Mouse (Mus musculus) liver, postnatal 0 days (tissue): ENCODE measurements around the gene Dctn2. TPM values are rescaled to one million over a fixed set of nuclear protein-coding genes. Genes with fewer than 3 reads are reported as not detected.

ENCODE experiments used
- ATAC-seq: fragments of 200-750 bp; cut with Nextera tagmentation; 2 replicates; pipeline ENCODE4 v1.8.0; 2017; ENCODE audit warnings: mild to moderate bottlenecking, moderate library complexity
- DNase-seq: peaks from one replicate; pipeline ENCODE4 v3.0.0-alpha.2; 2016
- H3K27ac ChIP-seq: fragments of 300-500 bp; sonication (generic); 2 replicates; pipeline ENCODE4 v1.5.1; 2014; ENCODE audit warnings: antibody characterized with exemption, moderate library complexity, mild to moderate bottlenecking, low read depth
- H3K27me3 ChIP-seq: fragments of 300-500 bp; sonication (generic); 2 replicates; pipeline ENCODE4 v1.6.1; 2014; ENCODE audit warnings: low read length, control low read depth, mixed read lengths; ENCODE audit not compliant: insufficient read depth
- H3K36me3 ChIP-seq: fragments of 300-500 bp; sonication (generic); replicated peaks from 2 replicates; pipeline ENCODE4 v1.6.1; 2014; ENCODE audit warnings: mild to moderate bottlenecking, control low read depth, low read length, moderate library complexity, mixed read lengths; ENCODE audit not compliant: insufficient read depth
- H3K4me1 ChIP-seq: fragments of 300-500 bp; sonication (generic); 2 replicates; pipeline ENCODE4 v1.6.1; 2014; ENCODE audit warnings: antibody characterized with exemption, mild to moderate bottlenecking, control low read depth; ENCODE audit not compliant: insufficient read depth
- H3K4me2 ChIP-seq: fragments of 300-500 bp; sonication (generic); 2 replicates; pipeline ENCODE4 v1.6.1; 2014; ENCODE audit warnings: low read depth, mild to moderate bottlenecking, low read length, moderate library complexity, mixed read lengths
- H3K4me3 ChIP-seq: fragments of 300-500 bp; sonication (generic); 2 replicates; pipeline ENCODE4 v1.5.1; 2014; ENCODE audit warnings: low read depth, low read length
- H3K9ac ChIP-seq: fragments of 300-500 bp; sonication (generic); replicated peaks from 2 replicates; pipeline ENCODE4 v1.6.1; 2014; ENCODE audit warnings: mild to moderate bottlenecking, moderate library complexity
- H3K9me3 ChIP-seq: fragments of 300-500 bp; sonication (generic); 2 replicates; pipeline ENCODE4 v1.6.1; 2016; ENCODE audit warnings: mild to moderate bottlenecking, control low read depth, low read length, mixed read lengths
- CTCF ChIP-seq: sonication (generic); IDR thresholded peaks from 2 replicates; pipeline ENCODE4 v1.5.1; 2016; ENCODE audit warnings: antibody characterized with exemption, low read depth
- EP300 ChIP-seq: IDR thresholded peaks from 2 replicates; pipeline ENCODE4 v1.6.1; 2016; ENCODE audit warnings: antibody characterized with exemption, low read depth, mild to moderate bottlenecking
- WGBS: fragments of 180-500 bp; shearing (Covaris S2); extraction: QIAGEN DNeasy Blood & Tissue Kit; methylation state at CpG from one replicate; pipeline ENCODE4 v1.1.7; 2014; ENCODE audit not compliant: insufficient replicate concordance; 5-methylcytosine and 5-hydroxymethylcytosine counted together
- polyA plus RNA-seq: library from polyadenylated mRNA; unstranded; fragments of >200 nt; fragmentation: Nextera tagmentation; extraction: Ambion mirVana; gene quantifications from 2 replicates; pipeline ENCODE4 v1.2.1, GENCODE M21; 2015

Dctn2 gene
- polyA plus RNA-seq, 1 experiment from 2014 or later, result 65.3 TPM

- Histone ChIP-seq H3K9me3 (no peaks in the 10 kb centered on the region), H3K27ac (no peak overlapping the region), H3K9ac (no peak overlapping the region), H3K27me3 (no peaks in the 10 kb centered on the region; the same call in none of the 2 replicates), H3K4me1 (peaks cover 4% of the 10 kb centered on the region; the same call in 1 of the 2 replicates), H3K4me3 (no peak overlapping the region), H3K4me2 (no peak overlapping the region), H3K36me3 (no peaks in the 10 kb centered on the region)
- no peak for ATAC-seq
- peak; percentile 51 for TF ChIP-seq CTCF
- TF ChIP-seq EP300, result no peak
- DNase-seq, result no peak
- WGBS, result 62% methylated on average over 8 of the region's 8 CpGs
Measured at GRCm38 (mm10) chr10:127226318-127226895, 39.8 kb upstream of the Dctn2 start.

- Histone ChIP-seq H3K4me3 (no peak overlapping the region), H3K36me3 (no peaks in the 10 kb centered on the region), H3K9ac (no peak overlapping the region), H3K4me2 (no peak overlapping the region), H3K27ac (no peak overlapping the region), H3K27me3 (no peaks in the 10 kb centered on the region; the same call in none of the 2 replicates), H3K4me1 (peaks cover 4% of the 10 kb centered on the region; the same call in 1 of the 2 replicates), H3K9me3 (no peaks in the 10 kb centered on the region)
- DNase-seq (no peak), ATAC-seq (no peak)
- TF ChIP-seq CTCF (no peak), EP300 (no peak)
- 51% methylated on average over 8 of the region's 8 CpGs for WGBS
Measured at GRCm38 (mm10) chr10:127227163-127227562, 39.0 kb upstream of the Dctn2 start.

GRCm38 (mm10) chr10:127228897-127229296 lies 37.3 kb upstream of the Dctn2 start:
- WGBS, result 21% methylated on average over 4 of the region's 4 CpGs
- DNase-seq (peak; percentile 44), ATAC-seq (peak; percentile 78)
- no peak overlapping the region for H3K27ac ChIP-seq
- H3K4me3 ChIP-seq, result no peak overlapping the region
- H3K9me3 ChIP-seq, result no peaks in the 10 kb centered on the region
- H3K9ac ChIP-seq, result no peak overlapping the region
- H3K4me1 ChIP-seq, result peaks cover 4% of the 10 kb centered on the region; the same call in 1 of the 2 replicates
- H3K36me3 ChIP-seq, result no peaks in the 10 kb centered on the region
- no peaks in the 10 kb centered on the region; the same call in none of the 2 replicates for H3K27me3 ChIP-seq
- TF ChIP-seq CTCF (peak; percentile 91), EP300 (no peak)
- no peak overlapping the region for H3K4me2 ChIP-seq

- no peaks in the 10 kb centered on the region for H3K36me3 ChIP-seq
- H3K27me3 ChIP-seq, result no peaks in the 10 kb centered on the region; the same call in none of the 2 replicates
- WGBS, result 49% methylated on average over 12 of the region's 12 CpGs
- TF ChIP-seq CTCF, result no peak
- TF ChIP-seq EP300, result no peak
- no peak for ATAC-seq
- no peaks in the 10 kb centered on the region for H3K9me3 ChIP-seq
- no peak for DNase-seq
- no peak overlapping the region for H3K4me3 ChIP-seq
- H3K27ac ChIP-seq, result no peak overlapping the region
- no peak overlapping the region for H3K4me2 ChIP-seq
- H3K9ac ChIP-seq, result no peak overlapping the region
- peaks cover 4% of the 10 kb centered on the region; the same call in 1 of the 2 replicates for H3K4me1 ChIP-seq
Measured at GRCm38 (mm10) chr10:127230693-127231092, 35.5 kb upstream of the Dctn2 start.

- TF ChIP-seq CTCF (no peak), EP300 (no peak)
- no peak for DNase-seq
- no peak overlapping the region for H3K4me2 ChIP-seq
- no peaks in the 10 kb centered on the region for H3K9me3 ChIP-seq
- peaks cover 1% of the 10 kb centered on the region for H3K27me3 ChIP-seq
- H3K4me3 ChIP-seq, result no peak overlapping the region
- H3K27ac ChIP-seq, result no peak overlapping the region
- H3K36me3 ChIP-seq, result no peaks in the 10 kb centered on the region
- no peak overlapping the region for H3K9ac ChIP-seq
- 76% methylated on average over 14 of the region's 14 CpGs for WGBS
- H3K4me1 ChIP-seq, result no peaks in the 10 kb centered on the region; the same call in 1 of the 2 replicates
- no peak for ATAC-seq
Measured at GRCm38 (mm10) chr10:127231741-127232140, 34.4 kb upstream of the Dctn2 start.

- ATAC-seq (no peak), DNase-seq (no peak)
- Histone ChIP-seq H3K4me2 (no peak overlapping the region), H3K9me3 (no peaks in the 10 kb centered on the region), H3K4me1 (no peaks in the 10 kb centered on the region), H3K27me3 (peaks cover 7% of the 10 kb centered on the region), H3K36me3 (no peaks in the 10 kb centered on the region), H3K27ac (no peak overlapping the region), H3K9ac (no peak overlapping the region), H3K4me3 (no peak overlapping the region)
- TF ChIP-seq EP300 (no peak), CTCF (peak; percentile 44)
- 77% methylated on average over 9 of the region's 9 CpGs for WGBS
Measured at GRCm38 (mm10) chr10:127233141-127233540, 33.0 kb upstream of the Dctn2 start.
